Mouse (Mus musculus): ENCODE data around the gene Kif4. TPM values are rescaled to one million over a fixed set of nuclear protein-coding genes. Genes with fewer than 3 reads are reported as not detected.
A peak's percentile ranks its signal among the peaks of the same experiment; 100 is the strongest.

The Kif4 gene
- total RNA-seq, 2 experiments from 2014 or later = 0.12 TPM; not detected in 1

DNA sequence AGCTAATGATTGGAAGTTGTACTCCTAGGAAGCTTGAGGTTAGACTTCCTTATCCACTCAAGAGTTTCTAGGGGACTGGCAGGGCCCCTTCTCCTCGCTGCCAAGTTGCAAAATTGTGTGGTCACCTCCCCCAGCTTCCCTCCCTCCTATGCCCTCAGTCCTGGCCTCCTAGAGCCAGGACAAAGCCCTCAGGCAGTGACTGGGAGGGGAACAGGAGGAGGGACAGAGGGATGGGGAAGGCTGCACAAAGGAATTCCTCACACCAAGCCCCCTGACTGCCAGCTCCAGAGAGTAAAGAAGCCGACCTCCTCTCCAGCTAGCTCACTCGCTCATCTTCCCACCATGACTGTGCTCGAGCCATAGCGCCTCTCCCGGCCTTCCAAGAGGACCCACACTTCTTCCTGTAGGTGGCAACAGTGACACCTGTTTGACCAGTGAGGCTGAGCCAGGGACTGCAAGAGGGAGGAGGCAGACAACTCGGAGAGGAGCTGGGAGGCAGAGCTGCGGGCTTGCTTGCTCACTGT, 104.2 kb downstream of the Kif4 start, which contains the start of gene Gdpd2:
Gene Gdpd2 (plus strand): TSS at position 209 of the 524 bp plus-strand sequence.
- DNase-seq (ENCODE audit: low spot score) = peak; percentile 8

DNA sequence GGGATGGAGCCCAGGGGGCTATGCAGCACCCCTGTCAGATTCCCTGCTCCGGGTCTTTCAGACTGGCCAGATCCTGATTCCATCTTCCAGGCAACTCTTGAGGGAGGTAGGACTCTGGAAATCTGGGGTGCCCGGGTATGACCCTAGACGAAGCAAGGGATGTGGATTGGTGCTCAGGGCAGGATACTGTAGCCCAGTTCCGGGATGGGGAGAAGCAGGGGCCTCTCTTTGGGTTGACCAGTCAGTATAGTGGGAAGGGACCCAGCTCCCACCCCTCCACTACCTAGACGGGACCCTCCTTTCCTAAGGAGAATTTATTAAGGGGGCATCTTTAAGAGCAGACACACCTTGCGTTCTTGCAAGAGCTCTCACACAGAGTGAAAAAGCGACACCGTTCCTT, 104.7 kb downstream of the Kif4 start:
- DNase-seq (ENCODE audit: low spot score) = no peak

- no peak for DNase-seq (ENCODE audit: low spot score)
Observed at GRCm38 (mm10) chrX:100734359-100734758, 108.8 kb downstream of the Kif4 start.

DNA sequence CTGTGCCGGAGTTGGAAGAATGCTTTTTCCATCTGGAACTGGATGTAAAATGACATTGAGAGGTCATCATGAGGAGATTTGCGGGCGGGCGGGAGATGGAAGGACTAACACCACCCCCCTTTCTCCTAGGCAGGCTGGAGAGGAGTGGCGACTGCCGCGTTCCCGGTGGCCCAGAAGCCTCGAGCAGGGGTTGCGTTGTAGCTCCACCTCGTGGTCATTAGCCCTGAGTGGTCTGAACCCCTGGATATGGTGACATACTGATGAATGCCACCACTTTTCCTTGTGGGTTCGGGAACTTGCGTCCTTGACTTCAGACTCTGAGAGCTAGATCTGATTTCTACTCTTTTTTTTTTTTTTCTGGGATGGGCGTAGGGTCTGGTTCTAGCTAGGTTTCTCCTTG, 113.4 kb downstream of the Kif4 start:
- peak; percentile 49 for DNase-seq (ENCODE audit: low spot score)

GRCm38 (mm10) chrX:100739443-100739842, 113.9 kb downstream of the Kif4 start:
- no peak for DNase-seq (ENCODE audit: low spot score)

DNA sequence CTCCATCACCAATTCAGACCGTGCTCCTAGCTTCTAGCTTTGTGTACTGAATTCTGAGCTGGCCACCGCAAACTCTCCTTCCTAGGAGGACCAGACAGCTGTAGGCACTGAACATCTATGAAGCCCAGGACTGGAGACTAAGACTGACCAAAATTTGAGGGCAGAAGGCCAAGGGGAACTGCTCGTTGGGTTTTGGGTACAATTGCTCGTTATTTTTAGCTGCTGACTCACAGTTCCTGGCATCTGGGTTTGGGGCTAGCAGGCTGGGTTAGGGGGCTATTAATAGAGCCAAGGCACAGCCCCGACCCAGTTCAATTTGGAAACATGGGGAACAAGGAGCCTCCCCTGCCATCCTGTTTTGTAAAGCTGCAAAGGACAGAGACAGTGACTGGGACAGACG, 115.2 kb downstream of the Kif4 start:
- DNase-seq (ENCODE audit: low spot score) = peak; percentile 28

GRCm38 (mm10) chrX:100741940-100742339, 116.4 kb downstream of the Kif4 start:
- peak; percentile 15 for DNase-seq (ENCODE audit: low spot score)

- DNase-seq (ENCODE audit: low spot score) = no peak
Observed at GRCm38 (mm10) chrX:100765855-100766254, 140.3 kb downstream of the Kif4 start.

DNA sequence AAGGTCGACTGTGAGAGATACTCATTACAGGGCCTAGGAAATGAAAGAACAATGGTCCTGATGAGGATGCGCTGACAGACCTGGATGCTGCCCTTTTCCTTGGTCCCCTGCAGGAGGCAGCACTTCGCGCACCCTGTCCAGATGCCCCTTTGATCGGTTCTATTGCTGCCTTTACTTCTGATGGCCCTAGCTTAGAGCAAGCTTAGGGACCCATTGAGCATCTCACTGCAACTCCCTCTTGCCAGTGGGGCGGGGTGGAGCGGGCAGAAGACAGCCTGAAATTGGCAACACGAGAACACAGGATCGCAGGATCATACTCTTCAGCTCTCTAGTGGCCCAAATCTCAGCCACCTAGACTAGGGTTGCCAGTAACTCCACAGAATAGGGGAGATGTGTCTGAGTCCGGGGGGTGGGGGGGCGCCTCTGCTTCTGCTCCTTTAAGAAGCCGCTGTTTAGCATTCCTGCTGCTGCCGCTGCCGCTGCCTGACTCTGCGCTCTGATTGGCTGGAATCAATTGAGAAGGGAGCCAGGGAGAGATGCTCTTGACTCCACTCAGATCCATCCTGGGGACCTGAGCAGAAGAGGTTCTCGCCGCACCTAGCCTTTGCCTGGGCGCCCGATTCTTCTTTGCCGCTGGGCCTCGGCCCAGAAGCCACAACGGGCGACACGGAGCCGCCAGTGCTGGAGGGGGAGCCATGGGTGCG, 141.8 kb downstream of the Kif4 start, which contains the start of gene Dlg3:
Gene Dlg3 (plus strand): TSS at position 542 of the 704 bp plus-strand sequence.
- DNase-seq (ENCODE audit: low spot score) = no peak

DNA sequence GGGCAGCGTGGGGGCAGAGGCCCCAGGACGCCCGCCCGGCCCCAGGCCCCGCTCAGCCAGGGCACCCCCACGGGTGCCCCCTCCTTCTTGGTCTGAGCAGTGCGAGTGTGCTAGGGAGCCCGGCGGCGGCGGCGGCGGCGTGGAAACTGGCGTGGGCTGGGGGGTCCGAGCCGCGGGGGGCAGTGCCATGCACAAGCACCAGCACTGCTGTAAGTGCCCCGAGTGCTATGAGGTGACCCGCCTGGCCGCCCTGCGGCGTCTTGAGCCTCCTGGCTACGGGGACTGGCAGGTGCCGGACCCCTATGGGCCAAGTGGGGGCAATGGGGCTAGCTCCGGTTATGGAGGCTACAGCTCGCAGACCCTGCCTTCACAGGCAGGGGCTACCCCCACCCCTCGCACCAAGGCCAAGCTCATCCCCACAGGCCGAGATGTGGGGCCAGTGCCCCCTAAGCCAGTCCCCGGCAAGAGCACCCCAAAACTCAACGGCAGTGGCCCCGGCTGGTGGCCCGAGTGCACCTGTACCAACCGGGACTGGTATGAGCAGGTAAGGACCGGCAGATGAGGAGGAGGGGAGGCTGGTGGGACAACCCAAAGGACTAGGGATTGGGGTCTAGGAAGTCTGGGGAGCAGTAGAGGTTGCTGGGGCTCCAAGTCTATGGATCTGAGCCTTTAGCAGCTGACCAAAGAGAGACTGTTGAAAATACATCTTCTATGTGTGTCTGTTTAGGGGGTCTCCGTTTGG, 142.5 kb downstream of the Kif4 start:
- DNase-seq (ENCODE audit: low spot score) = no peak

DNA sequence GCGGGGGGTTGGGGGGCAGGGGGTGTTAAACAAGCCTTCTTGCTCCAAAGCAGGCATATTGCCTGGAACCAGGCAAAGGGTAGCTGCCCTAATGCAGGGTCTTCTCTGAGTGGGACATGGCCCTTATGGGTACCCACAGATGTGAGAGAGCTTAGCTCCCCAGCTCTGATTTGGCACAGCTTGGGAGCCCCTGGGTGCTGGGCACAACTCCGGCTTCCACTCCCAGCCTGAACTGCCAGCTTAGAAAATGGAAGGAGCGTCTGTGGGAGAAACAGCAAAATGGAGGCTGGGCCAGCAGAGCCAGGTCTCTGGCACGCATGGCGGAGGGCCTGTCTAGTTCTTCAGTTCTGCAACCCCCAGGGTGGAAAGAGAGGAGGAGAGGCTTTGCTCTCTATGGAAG, 143.7 kb downstream of the Kif4 start:
- no peak for DNase-seq (ENCODE audit: low spot score)

GRCm38 (mm10) chrX:100774341-100774811, 148.8 kb downstream of the Kif4 start:
- peak; percentile 61 for DNase-seq (ENCODE audit: low spot score)

DNA sequence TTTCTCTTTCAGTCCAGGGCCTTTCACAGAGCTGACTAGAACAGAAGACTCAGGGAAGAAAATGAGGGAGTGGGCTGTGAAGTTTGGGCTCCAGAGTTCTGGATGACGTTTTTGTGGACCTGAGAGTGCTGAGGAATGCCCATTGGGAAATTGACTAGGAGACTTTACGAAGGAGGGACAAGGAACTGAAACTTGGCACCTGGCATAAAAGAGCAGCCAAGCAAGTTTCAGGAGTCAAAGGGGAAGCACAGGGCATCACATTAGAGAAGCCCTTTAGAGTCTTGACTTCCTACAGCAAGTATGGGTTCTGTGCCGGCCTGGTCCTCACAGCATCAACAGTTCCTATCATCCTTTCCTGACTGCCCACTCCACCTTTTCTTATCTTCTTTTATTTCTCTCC, 149.9 kb downstream of the Kif4 start:
- no peak for DNase-seq (ENCODE audit: low spot score)

- DNase-seq (ENCODE audit: low spot score) = peak; percentile 39
Observed at GRCm38 (mm10) chrX:100776494-100776893, 151.0 kb downstream of the Kif4 start.

Other genes starting within 250 kb of the Kif4 start
- gene Otud6a, start 196.7 kb upstream of the Kif4 start, total RNA-seq (2021) = not detected
- gene Awat2, start 183.0 kb upstream of the Kif4 start, total RNA-seq (2021) = under 1 TPM; 0.14 to 0.24 TPM
- gene Igbp1, start 131.4 kb upstream of the Kif4 start, total RNA-seq (2021) = 10 to 100 TPM; 34.2 to 40.6 TPM
- gene Dgat2l6, start 100.9 kb upstream of the Kif4 start, total RNA-seq (2021) = under 1 TPM; 0.30 to 0.62 TPM
- gene Awat1, start 53.5 kb upstream of the Kif4 start, total RNA-seq (2021) = not detected
- under 1 TPM in 1 of 2 experiments, not detected in 1; 0.05 TPM for gene P2ry4, start 30.9 kb upstream of the Kif4 start, total RNA-seq (2021)
- not detected for gene Arr3, start 20.2 kb upstream of the Kif4 start, total RNA-seq (2021)
- 10 to 100 TPM; 10.8 to 11.4 TPM for gene Pdzd11, start 831 bp downstream of the Kif4 start, total RNA-seq (2021)
- not detected for gene Gdpd2, start 104.1 kb downstream of the Kif4 start, total RNA-seq (2021)
- gene Dlg3, start 142.0 kb downstream of the Kif4 start, total RNA-seq (2021) = 1 to 10 TPM; 1.1 to 1.9 TPM

Data from gastrocnemius, adult 18-20 months (tissue).